Comparison of ENCODE assay signal across 13 mouse cellular contexts in genomic region chr8:125897388-125897787, GRCm38 (mm10). TPM values are rescaled to one million over a fixed set of nuclear protein-coding genes. Genes with fewer than 3 reads are reported as not detected.
DNase-seq lines count a peak whose midpoint lies in the region; ATAC-seq and TF ChIP-seq lines count a peak whose summit lies in the region.
"Had no signal": no experiment of that assay in that cellular context is flagged by ENCODE, and none has a peak within 500 bp of the region (broad histone marks: within the 10 kb centered on the region; RNA-seq: fewer than 3 reads in every experiment).

No protein-coding gene starts in this region.

- WGBS in forebrain, embryonic 12.5 days: 62% methylated on average over 11 of the region's 11 CpGs
- WGBS in hindbrain, embryonic 13.5 days: 64% methylated on average over 11 of the region's 11 CpGs
- 58% methylated on average over 11 of the region's 11 CpGs for WGBS in midbrain, postnatal 0 days
- WGBS in heart, embryonic 11.5 days (ENCODE audit: insufficient replicate concordance): 51% methylated on average over 11 of the region's 11 CpGs

- no peak overlapping the region for H3K27ac ChIP-seq in forebrain, embryonic 12.5 days
- H3K27ac ChIP-seq in hindbrain, embryonic 13.5 days: no peak overlapping the region
- H3K27ac ChIP-seq in midbrain, postnatal 0 days (ENCODE audit: low read depth, low read length): no peak overlapping the region
- H3K27ac ChIP-seq in heart, embryonic 11.5 days (ENCODE audit: low read depth, low read length): no peak overlapping the region
- H3K27ac ChIP-seq: embryonic facial prominence, embryonic 13.5 days; liver, embryonic 15.5 days; macrophage had no signal

- peak overlapping the region; percentile 75 for H3K4me2 ChIP-seq in forebrain, embryonic 12.5 days
- H3K4me2 ChIP-seq in hindbrain, embryonic 13.5 days: peak overlapping the region; percentile 71
- peak overlapping the region; percentile 57 for H3K4me2 ChIP-seq in midbrain, postnatal 0 days (ENCODE audit: low read depth, low read length, poor library complexity, severe bottlenecking)
- H3K4me2 ChIP-seq in heart, embryonic 11.5 days: no peak overlapping the region
- H3K4me2 ChIP-seq: liver, embryonic 15.5 days had no signal

- no peaks in the 10 kb centered on the region for H3K9me3 ChIP-seq in forebrain, embryonic 12.5 days
- no peaks in the 10 kb centered on the region for H3K9me3 ChIP-seq in hindbrain, embryonic 13.5 days
- no peaks in the 10 kb centered on the region for H3K9me3 ChIP-seq in midbrain, postnatal 0 days (ENCODE audit: low read length)
- no peaks in the 10 kb centered on the region for H3K9me3 ChIP-seq in heart, embryonic 11.5 days (replicated peaks; ENCODE audit: control insufficient read depth, low read length)
- H3K9me3 ChIP-seq: embryonic facial prominence, embryonic 13.5 days; liver, embryonic 15.5 days had no signal

- H3K9ac ChIP-seq in forebrain, embryonic 12.5 days: 0 out of 2 replicates have a peak overlapping the region, but pooled peaks have one; percentile 63
- H3K9ac ChIP-seq in hindbrain, embryonic 13.5 days: peak overlapping the region; percentile 86
- H3K9ac ChIP-seq in midbrain, postnatal 0 days (replicated peaks; ENCODE audit: low read length, poor library complexity, severe bottlenecking): peak overlapping the region; percentile 72; the same call in 1 of the 2 replicates
- H3K9ac ChIP-seq in heart, embryonic 11.5 days (ENCODE audit: low read depth, low read length): no peak overlapping the region
- H3K9ac ChIP-seq: embryonic facial prominence, embryonic 13.5 days; liver, embryonic 15.5 days had no signal

- peaks cover 31% of the 10 kb centered on the region for H3K27me3 ChIP-seq in forebrain, embryonic 12.5 days
- H3K27me3 ChIP-seq in hindbrain, embryonic 13.5 days: peaks cover 32% of the 10 kb centered on the region
- H3K27me3 ChIP-seq in midbrain, postnatal 0 days (ENCODE audit: insufficient read depth, low read length): no peaks in the 10 kb centered on the region
- H3K27me3 ChIP-seq in heart, embryonic 11.5 days (ENCODE audit: control insufficient read depth, insufficient read depth, low read length): peaks cover 32% of the 10 kb centered on the region

- H3K4me1 ChIP-seq in forebrain, embryonic 12.5 days: peaks cover 14% of the 10 kb centered on the region
- H3K4me1 ChIP-seq in hindbrain, embryonic 13.5 days (replicated peaks): peaks cover 20% of the 10 kb centered on the region
- H3K4me1 ChIP-seq in midbrain, postnatal 0 days (ENCODE audit: insufficient read depth, low read length): peaks cover 4% of the 10 kb centered on the region; the same call in 1 of the 2 replicates
- peaks cover 5% of the 10 kb centered on the region; the same call in 1 of the 2 replicates for H3K4me1 ChIP-seq in heart, embryonic 11.5 days (ENCODE audit: control insufficient read depth, insufficient read depth, low read length)

- H3K4me3 ChIP-seq in forebrain, embryonic 12.5 days (replicated peaks): peak overlapping the region; percentile 52
- peak overlapping the region; percentile 64 for H3K4me3 ChIP-seq in hindbrain, embryonic 13.5 days
- H3K4me3 ChIP-seq in midbrain, postnatal 0 days (ENCODE audit: low read depth, low read length): peak overlapping the region; percentile 52
- no peak overlapping the region for H3K4me3 ChIP-seq in heart, embryonic 11.5 days (ENCODE audit: low read depth, low read length)
- H3K4me3 ChIP-seq: liver, embryonic 15.5 days had no signal

- no peak for TF ChIP-seq CTCF in midbrain, postnatal 0 days (IDR thresholded peaks at IDR 0.05)

- ATAC-seq in forebrain, embryonic 12.5 days (ENCODE audit: low FRiP score): no peak
- ATAC-seq in hindbrain, embryonic 13.5 days (ENCODE audit: low FRiP score): peak; percentile 19; the same call in 1 of the 2 replicates
- ATAC-seq in midbrain, postnatal 0 days (ENCODE audit: low FRiP score): no peak
- ATAC-seq in heart, embryonic 11.5 days (replicated peaks; ENCODE audit: insufficient number of reproducible peaks, low FRiP score, low TSS enrichment): no peak

- no peaks in the 10 kb centered on the region for H3K36me3 ChIP-seq in forebrain, embryonic 12.5 days (replicated peaks)
- H3K36me3 ChIP-seq in hindbrain, embryonic 13.5 days: no peaks in the 10 kb centered on the region
- no peaks in the 10 kb centered on the region for H3K36me3 ChIP-seq in midbrain, postnatal 0 days (ENCODE audit: insufficient read depth, low read length)
- H3K36me3 ChIP-seq in heart, embryonic 11.5 days (ENCODE audit: control insufficient read depth, insufficient read depth, low read length): no peaks in the 10 kb centered on the region
- H3K36me3 ChIP-seq: embryonic facial prominence, embryonic 13.5 days; liver, embryonic 15.5 days had no signal

- intact Hi-C loops in left cerebral cortex, postnatal 10 days (cut with DNase I): no loop called here

- DNase-seq in left cerebral cortex, adult 11 months (ENCODE audit: low spot score): peak; percentile 18
- DNase-seq in left cerebral cortex, postnatal 10 days (ENCODE audit: extremely low spot score in 1 of 2, low spot score in 2 of 2): no peak
- DNase-seq in midbrain, postnatal 0 days (ENCODE audit: low spot score): no peak
- DNase-seq in kidney, adult 9 months: no peak
- DNase-seq in adrenal gland, postnatal 14 days: no peak
- DNase-seq: adrenal gland, adult 8-10 months had no signal

RNA-seq across cellular contexts. Expression of gene Pcnx2, which starts 0.7 kb away (rescaled TPM):
- 10 to 100 TPM; 48.6 to 55.8 TPM for total RNA-seq in left cerebral cortex, postnatal 10 days (2021)
- 1.3 TPM in 2 replicates for polyA plus RNA-seq in forebrain, embryonic 12.5 days (2016; fragmentation: Nextera tagmentation; extraction: Ambion mirVana)
- 3.3 and 4.6 TPM in 2 replicates for polyA plus RNA-seq in hindbrain, embryonic 13.5 days (2015; fragmentation: Nextera tagmentation; extraction: Ambion mirVana)
- total RNA-seq in midbrain, postnatal 0 days (2014; rRNA removed): 15.7 and 16.4 TPM in 2 replicates
- 2.6 and 3.2 TPM in 2 replicates for polyA plus RNA-seq in midbrain, postnatal 0 days (2015; fragmentation: Nextera tagmentation; extraction: Ambion mirVana)
- 0.06 and 0.27 TPM in 2 replicates for polyA plus RNA-seq in heart, embryonic 11.5 days (2014; fragmentation: Nextera tagmentation; extraction: Ambion mirVana)
- 0.45 and 0.52 TPM in 2 replicates for total RNA-seq in adrenal gland, postnatal 14 days (2021)
- total RNA-seq: CH12.LX had no signal
- polyA plus RNA-seq: macrophage had no signal

RNA-seq across cellular contexts. Expression of gene Map3k21, which starts 12.9 kb away (rescaled TPM):
- total RNA-seq in left cerebral cortex, postnatal 10 days (2021): 1 to 10 TPM; 2.8 TPM
- 0.08 TPM in 2 replicates for polyA plus RNA-seq in forebrain, embryonic 12.5 days (2016; fragmentation: Nextera tagmentation; extraction: Ambion mirVana)
- 0.29 and 0.48 TPM in 2 replicates for polyA plus RNA-seq in hindbrain, embryonic 13.5 days (2015; fragmentation: Nextera tagmentation; extraction: Ambion mirVana)
- total RNA-seq in midbrain, postnatal 0 days (2014; rRNA removed): 2.8 and 3.5 TPM in 2 replicates
- 0.85 and 0.98 TPM in 2 replicates for polyA plus RNA-seq in midbrain, postnatal 0 days (2015; fragmentation: Nextera tagmentation; extraction: Ambion mirVana)
- 0.06 and 0.10 TPM in 2 replicates for polyA plus RNA-seq in heart, embryonic 11.5 days (2014; fragmentation: Nextera tagmentation; extraction: Ambion mirVana)
- total RNA-seq in adrenal gland, postnatal 14 days (2021): 1.3 and 1.4 TPM in 2 replicates
- total RNA-seq: CH12.LX had no signal
- polyA plus RNA-seq: macrophage had no signal
